Mouse (Mus musculus): Measurements from ENCODE around the gene Kat6b.

DNA sequence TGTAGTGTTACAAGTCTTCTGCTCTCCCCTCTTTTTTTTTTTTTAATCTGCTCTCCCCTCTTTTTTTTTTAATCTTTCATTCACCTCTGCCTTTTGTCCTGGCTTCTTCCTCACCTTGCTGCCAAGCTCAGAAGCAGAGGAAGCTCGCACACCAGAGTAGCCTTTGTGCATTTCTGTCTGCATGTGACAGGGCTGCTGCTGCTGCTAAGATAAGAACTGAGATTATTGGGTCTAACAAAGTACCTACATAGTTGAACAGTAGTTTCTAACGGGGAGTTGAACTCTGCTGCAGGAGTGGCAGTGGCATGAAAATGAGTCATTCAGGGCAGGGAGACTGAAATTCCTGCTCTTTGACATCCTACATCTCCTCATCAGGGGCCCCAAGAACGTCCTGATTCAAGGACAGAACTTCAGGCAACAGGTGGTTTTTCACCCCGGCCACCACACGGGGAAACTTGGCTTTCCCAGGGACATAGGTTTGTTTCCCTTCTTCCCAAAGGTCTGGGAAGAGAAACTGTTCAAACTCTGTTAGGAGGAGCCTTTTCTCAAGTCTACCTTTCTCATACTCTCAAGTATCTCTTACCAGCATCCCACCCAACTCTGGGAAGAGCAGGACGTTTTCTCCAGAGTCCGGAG lies 17.2 kb downstream of the Kat6b start:
- TF ChIP-seq SIN3A (IDR thresholded peaks at IDR 0.05; ENCODE audit: low read length) (no peak), JUND (conservative IDR thresholded peaks at IDR 0.05; ENCODE audit: low read depth, low read length) (no peak), CTCF (conservative IDR thresholded peaks at IDR 0.05 in 1 of 2, IDR thresholded peaks at IDR 0.05 in 1 of 2; ENCODE audit: low read depth in 2 of 2, low read length in 2 of 2) (no peak), POLR2A (IDR thresholded peaks at IDR 0.05; ENCODE audit: low read depth, low read length) (no peak), TCF12 (IDR thresholded peaks at IDR 0.05; ENCODE audit: low read depth, low read length) (no peak), ELF1 (IDR thresholded peaks at IDR 0.05; ENCODE audit: low read depth, low read length) (no peak), ZNF384 (IDR thresholded peaks at IDR 0.05; ENCODE audit: low read depth, low read length) (no peak)

Data from CH12.LX (cell line).